Mouse (Mus musculus): Measurements from ENCODE around the gene Fgd3.

Fgd3 gene

DNA sequence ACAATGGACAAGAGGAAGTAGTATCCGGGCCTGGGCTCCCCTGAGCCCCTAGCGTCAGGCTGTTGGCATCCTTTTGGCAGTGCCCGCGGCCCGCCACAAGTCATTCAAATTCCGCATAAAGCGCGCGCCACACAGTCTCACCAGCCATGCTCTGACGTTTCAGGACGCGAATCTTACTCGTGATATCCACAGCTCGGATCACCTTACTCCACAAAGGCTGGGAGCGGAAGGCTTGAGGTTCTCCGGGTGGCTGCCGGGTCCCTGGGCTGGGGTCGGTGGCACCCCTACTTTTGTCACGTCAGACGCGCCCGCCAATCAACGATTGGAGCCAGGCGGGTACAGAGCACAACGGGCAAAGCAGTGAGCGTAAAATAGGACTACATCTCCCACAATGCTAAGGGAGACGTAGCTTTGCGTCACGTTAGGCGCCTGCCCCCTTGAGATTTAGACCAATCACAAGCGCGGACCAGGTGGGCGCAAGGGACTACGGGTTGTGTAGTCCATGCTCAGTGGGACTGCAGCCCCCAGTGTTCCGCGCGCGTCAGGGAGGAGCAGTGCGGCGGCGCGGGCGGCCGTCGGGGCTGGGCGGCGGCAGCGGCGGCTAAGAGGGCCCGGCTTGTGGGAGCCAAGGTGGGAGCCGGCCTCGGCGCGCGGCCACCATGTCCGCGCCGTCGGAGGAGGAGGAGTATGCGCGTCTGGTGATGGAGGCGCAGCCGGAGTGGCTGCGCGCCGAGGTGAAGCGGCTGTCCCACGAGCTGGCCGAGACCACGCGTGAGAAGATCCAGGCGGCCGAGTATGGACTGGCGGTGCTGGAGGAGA is 21.1 kb upstream of the Fgd3 start, which contains the start of gene Bicd2:
Gene Bicd2 (plus strand): TSS at position 574 of the 819 bp plus-strand sequence.
- peak; percentile 97 for DNase-seq

GRCm38 (mm10) chr13:49338893-49339546 is 18.9 kb upstream of the Fgd3 start:
- DNase-seq = peak; percentile 74

GRCm38 (mm10) chr13:49335077-49335982 is 15.2 kb upstream of the Fgd3 start:
- DNase-seq = no peak

- no peak for DNase-seq
Observed at GRCm38 (mm10) chr13:49333250-49333649, 13.1 kb upstream of the Fgd3 start.

DNA sequence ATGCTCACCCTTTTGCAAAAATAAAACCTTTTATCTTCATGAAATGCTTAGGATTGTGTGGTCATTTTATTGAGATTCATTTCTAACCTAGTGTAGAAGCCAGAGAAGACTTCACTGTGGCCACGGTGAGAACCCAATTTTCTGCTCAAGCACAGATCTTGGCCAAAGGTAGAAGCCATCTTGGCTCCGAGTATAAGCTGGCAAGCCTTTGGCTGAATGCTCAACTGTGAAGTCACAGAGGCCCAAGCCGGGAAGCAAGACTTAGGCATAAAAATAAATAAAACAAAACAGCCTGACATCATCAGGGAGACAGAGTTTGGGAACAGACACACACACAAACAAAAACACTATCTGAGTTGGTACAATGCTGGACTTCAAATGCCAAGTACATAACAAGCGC is 8.0 kb upstream of the Fgd3 start:
- DNase-seq = no peak

- DNase-seq = peak; percentile 76
Observed at GRCm38 (mm10) chr13:49326246-49327206, 6.4 kb upstream of the Fgd3 start.

- DNase-seq = peak; percentile 47
Observed at GRCm38 (mm10) chr13:49324871-49325270, 4.8 kb upstream of the Fgd3 start.

- no peak for DNase-seq
Observed at GRCm38 (mm10) chr13:49322739-49323138, 2.6 kb upstream of the Fgd3 start.

GRCm38 (mm10) chr13:49322169-49322568 is 2.1 kb upstream of the Fgd3 start:
- no peak for DNase-seq

- DNase-seq = no peak
Observed at GRCm38 (mm10) chr13:49321452-49321851, 1.3 kb upstream of the Fgd3 start.

DNA sequence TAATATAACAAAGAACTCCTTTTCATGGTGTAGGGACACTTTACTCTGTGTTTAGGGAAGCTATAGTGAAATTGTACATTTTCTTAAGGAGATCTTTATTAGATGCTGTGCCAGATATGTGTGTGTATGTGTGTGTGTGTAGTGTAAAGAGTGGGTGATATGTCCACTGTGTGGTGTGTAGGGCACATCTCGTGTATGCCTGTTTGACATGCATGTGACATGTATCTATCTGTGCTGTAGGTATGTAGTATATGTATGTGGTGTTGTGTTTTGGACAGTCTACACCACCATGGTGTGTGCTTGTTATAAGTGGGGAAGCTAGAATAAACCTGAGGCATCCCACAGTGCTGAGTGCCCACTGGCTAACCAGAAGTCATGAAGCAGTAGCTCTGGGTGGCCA is 403 bp upstream of the Fgd3 start:
- no peak for DNase-seq

GRCm38 (mm10) chr13:49317914-49318313 is 2.2 kb downstream of the Fgd3 start:
- DNase-seq = no peak

GRCm38 (mm10) chr13:49317508-49317907 is 2.6 kb downstream of the Fgd3 start:
- DNase-seq = no peak

- no peak for DNase-seq
Observed at GRCm38 (mm10) chr13:49316386-49317162, 3.5 kb downstream of the Fgd3 start.

DNA sequence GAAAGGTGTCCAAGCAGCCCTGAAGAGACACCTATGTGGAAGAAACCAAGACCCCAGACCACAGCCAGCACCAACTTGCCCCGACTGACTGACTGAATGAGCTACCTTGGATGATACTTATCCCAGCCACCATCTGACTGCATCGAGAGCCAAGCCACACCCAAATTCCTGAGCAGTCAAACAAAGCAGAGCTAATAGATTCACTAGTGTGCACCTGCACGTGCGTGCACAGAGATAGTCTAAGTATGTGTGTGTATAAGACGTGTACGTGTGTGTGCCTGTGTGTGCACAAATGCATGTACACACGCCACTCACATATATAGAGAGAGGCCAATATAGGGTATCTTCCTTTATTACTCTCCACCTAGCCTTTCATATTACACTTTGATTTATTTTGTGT is 8.5 kb downstream of the Fgd3 start:
- DNase-seq = no peak

DNA sequence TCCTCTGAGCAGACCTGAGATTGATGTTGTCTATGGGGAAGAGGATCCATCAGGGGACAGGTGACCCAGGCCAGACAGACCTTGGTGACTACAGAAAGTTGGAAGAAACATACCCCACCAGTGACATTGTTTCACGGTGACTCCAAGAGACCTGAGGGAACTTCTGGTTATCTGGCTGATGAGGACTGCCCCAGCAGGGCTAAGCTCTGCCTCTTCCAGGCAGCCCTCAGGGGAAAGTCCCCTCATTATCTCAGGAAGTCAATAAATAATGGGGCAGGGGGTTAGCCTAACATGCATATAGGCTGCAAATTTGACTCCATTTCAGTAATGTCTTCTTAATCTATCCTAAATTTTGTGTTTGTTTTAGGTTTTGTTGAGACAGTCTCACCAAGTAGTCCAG is 10.6 kb downstream of the Fgd3 start:
- no peak for DNase-seq

- DNase-seq = no peak
Observed at GRCm38 (mm10) chr13:49308861-49309403, 11.2 kb downstream of the Fgd3 start.

- no peak for DNase-seq
Observed at GRCm38 (mm10) chr13:49308206-49308605, 11.9 kb downstream of the Fgd3 start.

GRCm38 (mm10) chr13:49307311-49307969 is 12.7 kb downstream of the Fgd3 start:
- peak; percentile 50 for DNase-seq

- DNase-seq = no peak
Observed at GRCm38 (mm10) chr13:49306771-49307310, 13.3 kb downstream of the Fgd3 start.
